Mouse (Mus musculus) heart, postnatal 0 days (tissue): Measurements from ENCODE around the gene Zbtb32.

Experiments
- CTCF ChIP-seq: IDR thresholded peaks from 2 replicates; pipeline ENCODE4 v1.5.1; 2016; ENCODE audit warnings: antibody characterized with exemption, control low read depth, low read depth
- EP300 ChIP-seq: IDR thresholded peaks from 2 replicates; pipeline ENCODE4 v1.6.1; 2016; ENCODE audit warnings: antibody characterized with exemption, low read depth

DNA sequence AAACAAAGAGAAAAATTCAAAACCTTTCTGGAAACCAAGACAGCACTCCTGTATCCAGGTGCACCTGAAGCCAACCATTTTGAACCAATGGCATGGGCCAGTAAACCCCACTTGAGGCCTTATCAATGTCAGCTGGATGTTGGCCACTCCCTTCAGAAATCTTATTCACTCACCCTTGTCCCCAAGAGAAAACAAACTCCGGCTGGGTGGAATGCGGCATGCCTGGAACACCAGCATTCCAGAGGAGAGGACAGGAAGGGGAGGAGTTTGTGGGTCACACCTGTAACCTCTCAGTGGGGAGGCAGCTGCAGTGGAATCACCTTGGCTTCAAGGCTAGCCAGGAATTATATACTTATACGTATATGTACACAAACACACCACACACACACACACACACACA, 3.9 kb upstream of the Zbtb32 start:
- TF ChIP-seq CTCF, result no peak
- TF ChIP-seq EP300, result no peak
